Mouse (Mus musculus) lung, postnatal 25 days (tissue): ENCODE measurements at regions not wholly inside any gene's neighbourhood (a gene's known extent, or its start where the extent isn't known, plus 50 kb on each side); places are given as distances from the start of the nearest gene placed in this dataset.

ENCODE experiments used
- DNase-seq: peaks from one replicate; pipeline ENCODE4 v3.0.0; 2022; ENCODE audit warnings: low spot score

DNA sequence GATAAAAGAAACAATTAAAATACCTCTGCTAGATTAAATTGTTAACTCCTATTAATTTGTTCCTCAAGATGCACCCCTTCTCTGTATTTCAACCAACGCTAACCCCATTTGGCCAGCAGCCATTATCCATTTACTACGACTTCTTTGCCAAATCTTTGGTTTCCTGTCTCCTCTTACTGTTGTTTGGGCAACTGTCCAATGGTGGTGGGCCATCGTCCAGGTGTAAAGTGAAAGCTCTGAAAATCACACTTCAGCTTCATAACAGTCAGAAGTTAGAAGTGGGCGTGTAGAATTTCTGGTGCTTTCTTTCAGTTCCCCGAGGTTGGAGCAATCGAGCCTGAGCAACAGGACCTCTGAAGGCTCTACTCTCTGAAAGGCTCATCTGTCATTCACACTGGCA lies 66.8 kb upstream of the Zbtb20 start:
- DNase-seq = no peak

GRCm38 (mm10) chr16:42807536-42807935 lies 68.1 kb upstream of the Zbtb20 start:
- no peak for DNase-seq

DNA sequence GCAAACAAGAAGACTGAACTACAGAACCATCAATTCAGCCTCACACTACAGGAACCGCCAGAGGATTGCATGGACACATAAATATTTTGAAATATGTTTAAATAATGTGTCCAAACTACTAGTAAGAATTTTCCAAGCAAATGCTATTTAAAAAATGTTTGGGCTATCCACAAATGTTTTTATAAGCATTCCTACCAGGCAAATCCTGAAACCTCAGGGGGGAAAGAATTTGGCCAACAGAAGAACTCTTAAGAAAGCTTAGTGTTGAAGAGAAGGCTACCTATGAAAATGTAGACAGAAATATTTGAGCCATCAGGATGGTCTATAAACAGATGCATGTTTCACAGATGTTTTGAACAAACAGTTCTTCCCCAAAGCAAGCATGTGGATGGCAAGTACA lies 72.1 kb upstream of the Zbtb20 start:
- no peak for DNase-seq

GRCm38 (mm10) chr16:42792571-42792970 lies 83.1 kb upstream of the Zbtb20 start:
- DNase-seq = no peak

DNA sequence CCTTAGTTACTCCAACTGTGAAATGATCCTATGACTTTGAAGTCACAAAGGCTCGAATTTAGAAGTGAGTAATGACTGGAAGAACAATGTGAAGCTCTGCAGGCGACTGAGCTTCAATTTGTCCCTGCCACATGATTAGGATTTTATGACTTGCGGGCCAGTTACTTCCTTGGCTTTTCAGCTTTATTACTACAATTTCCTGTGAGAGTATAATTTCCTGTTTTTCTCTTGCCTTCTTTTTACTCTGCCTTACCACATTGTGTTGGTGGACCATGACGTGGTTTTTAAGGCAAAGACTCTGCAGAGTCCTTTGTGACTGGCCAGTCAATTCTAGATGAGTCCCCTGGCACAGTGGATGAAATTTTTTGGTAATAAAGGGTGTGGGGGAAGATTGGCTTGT lies 91.0 kb upstream of the Zbtb20 start:
- DNase-seq = no peak

- DNase-seq = no peak
Observed at GRCm38 (mm10) chr16:42784031-42784430, 91.7 kb upstream of the Zbtb20 start.

DNA sequence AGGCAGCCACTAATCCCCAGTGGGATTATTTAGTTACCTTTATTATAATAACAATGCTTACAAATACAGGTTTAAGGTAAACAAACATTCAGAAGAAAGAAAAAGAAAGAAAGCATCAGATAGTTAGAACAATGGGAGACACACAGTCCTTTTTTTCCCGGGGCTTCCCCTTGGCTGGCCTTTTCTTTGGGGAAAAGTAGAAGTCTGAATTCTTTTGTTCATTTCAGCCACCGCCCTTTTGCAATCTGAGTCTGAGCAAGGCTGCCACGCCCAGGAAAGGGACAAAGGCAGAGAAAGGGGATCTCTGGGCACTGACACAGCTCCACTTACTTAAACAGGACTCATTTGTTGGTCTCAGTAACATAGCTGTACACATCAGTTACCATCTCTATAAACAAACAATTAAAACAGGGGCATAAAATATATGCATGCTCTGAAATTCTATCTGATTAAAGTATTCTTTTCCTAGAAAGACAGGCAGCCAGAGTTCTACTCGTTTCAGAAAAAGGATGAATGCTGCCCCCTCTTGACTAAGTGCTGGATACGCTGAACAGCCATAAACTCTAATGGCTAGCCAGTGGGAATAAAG lies 93.5 kb upstream of the Zbtb20 start:
- DNase-seq = peak; percentile 53

DNA sequence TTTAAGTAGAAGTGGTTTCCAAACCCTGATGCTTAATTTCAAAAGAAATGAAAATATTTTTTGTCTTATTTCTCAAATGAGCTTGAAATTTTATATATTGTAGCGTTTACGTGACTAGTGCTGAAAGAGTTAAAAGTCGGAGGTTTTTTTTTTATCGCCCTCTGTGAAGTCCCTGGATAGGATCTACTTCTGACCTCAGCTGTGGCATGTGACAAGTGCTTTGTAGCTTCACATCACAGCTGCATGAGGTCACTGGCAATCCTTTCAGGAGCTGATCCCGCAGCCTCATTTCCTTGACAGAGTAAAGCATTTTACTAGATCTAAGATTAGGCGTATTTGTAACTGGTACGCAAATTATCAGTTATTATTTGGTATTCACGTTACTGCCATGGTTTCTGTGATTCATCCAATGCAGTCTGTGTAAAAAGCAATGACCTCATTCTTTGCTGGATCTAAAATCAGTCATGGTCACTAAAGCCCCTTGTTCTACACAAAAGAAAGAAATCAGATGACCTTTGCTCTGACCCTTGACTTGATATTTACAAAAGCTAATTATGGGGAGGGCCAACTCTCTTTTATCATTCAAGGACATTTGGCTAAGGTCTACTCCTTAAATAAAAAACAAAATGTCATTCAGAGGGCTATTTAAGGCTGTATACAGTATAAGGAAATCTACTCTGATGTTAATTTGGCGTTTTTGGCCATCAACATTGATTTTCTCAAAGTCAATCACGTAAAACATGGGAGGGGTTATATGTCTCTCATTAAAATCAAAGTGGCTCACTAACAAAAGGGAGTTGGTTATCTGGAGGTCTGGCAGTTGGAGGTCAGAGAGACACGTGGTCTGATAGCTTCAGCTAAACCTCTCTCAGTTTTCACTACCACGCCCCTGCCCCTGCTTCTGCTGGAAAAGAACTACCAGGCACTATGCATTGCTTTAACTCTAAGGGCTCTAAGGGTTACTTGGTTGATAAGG lies 94.3 kb upstream of the Zbtb20 start:
- DNase-seq = no peak

DNA sequence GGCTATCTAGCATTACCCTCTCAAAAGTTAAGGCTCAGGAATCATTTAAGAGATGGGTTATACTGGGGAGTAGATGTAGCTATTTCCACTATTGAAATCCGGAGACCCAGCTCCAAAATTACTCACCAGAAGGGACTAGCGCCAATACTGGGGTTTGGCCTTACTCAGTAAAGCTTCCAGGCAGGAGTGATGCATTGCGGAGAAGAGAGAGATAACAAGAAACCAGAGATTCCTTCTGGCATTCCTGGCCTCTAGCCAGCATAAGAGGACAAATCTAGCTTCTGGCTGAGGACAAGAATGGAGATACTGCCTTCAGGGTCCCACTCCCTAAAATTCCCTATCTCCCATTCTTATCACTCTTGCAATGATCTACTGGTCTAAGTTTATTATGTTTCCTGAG lies 95.7 kb upstream of the Zbtb20 start:
- DNase-seq = no peak

- peak; percentile 23 for DNase-seq
Observed at GRCm38 (mm10) chr16:42772640-42773039, 103.0 kb upstream of the Zbtb20 start.

DNA sequence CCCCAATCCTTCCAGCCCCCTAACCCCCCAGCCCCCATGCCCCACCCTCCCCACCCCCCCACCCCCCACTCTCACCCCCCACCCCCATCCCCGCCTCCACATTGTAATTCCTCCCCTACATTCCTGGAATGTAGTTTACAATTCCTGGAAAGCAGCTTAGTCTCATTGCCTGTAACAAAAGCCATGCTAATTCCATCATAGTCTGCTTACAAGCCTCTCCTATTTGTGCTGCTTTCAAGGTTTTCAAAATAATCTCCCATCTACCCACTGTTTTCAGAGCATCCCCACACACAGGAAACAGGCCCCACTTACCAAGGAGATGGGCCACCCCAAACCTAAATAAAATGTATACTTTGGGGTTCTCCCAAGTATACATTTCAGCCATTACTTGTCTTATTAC lies 105.5 kb upstream of the Zbtb20 start:
- no peak for DNase-seq

DNA sequence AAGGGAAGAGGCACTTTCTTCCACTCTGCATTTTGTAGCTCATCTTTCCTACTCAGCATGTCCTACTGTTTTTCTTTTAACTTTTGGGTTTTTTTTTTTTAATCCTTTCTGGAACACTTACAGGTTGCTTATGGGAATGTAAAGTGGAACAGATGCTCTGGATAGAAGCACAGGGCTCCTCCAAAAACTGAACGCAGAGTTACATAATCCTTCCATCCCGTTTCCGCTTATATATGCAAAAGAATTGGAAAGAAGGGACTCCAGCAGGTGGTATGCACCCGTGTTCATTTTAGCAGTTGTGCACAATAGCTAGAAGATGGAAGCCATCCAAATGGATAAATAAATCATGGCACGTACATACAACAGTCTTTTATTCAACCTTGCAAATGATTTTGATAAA lies 127.0 kb upstream of the Zbtb20 start:
- DNase-seq = no peak

- no peak for DNase-seq
Observed at GRCm38 (mm10) chr16:42745943-42746675, 129.6 kb upstream of the Zbtb20 start.

- no peak for DNase-seq
Observed at GRCm38 (mm10) chr16:42743538-42743937, 132.1 kb upstream of the Zbtb20 start.

GRCm38 (mm10) chr16:42743120-42743519 lies 132.6 kb upstream of the Zbtb20 start:
- no peak for DNase-seq

DNA sequence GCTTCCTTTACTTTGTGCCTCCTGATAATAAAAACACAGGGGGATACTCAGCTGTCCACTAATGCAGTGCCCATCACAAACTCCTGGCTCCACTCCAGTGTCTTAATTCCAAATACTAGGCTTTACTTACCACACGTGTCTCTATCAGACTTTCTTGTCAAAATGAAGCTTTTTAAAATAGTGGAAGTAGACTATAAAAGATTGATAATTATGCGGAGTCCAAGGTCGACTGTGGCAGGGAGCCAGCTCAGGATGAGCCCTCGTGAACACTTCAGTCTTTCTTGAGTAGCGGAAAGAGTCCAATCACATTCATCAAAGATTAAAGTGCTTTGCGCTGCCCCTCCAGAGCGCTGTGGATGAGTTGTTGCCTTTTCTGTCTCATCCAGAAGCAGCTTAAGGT lies 147.9 kb upstream of the Zbtb20 start:
- no peak for DNase-seq

GRCm38 (mm10) chr16:42719915-42720314 lies 155.8 kb upstream of the Zbtb20 start:
- no peak for DNase-seq

DNA sequence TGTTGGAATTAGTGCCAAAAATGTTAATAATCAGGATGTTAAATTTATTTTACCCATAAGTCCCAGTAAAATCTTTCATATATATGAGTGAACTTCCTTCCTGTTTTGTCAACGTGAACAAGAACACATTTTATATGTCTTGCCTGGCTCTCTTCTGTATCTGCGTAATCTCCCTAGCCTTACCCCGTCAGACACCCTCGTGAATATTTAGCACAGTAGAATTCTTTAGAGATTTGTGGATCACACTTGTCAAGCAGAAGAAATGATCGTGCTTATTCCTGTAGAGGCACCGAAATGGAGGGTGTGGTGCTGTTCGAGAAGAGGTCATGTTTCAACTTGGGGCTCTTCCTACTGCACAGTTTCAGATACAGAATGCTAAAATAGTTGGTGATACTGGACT lies 157.2 kb upstream of the Zbtb20 start:
- no peak for DNase-seq

GRCm38 (mm10) chr16:42717828-42718412 lies 157.8 kb upstream of the Zbtb20 start:
- no peak for DNase-seq

- no peak for DNase-seq
Observed at GRCm38 (mm10) chr16:42717075-42717827, 158.4 kb upstream of the Zbtb20 start.

DNA sequence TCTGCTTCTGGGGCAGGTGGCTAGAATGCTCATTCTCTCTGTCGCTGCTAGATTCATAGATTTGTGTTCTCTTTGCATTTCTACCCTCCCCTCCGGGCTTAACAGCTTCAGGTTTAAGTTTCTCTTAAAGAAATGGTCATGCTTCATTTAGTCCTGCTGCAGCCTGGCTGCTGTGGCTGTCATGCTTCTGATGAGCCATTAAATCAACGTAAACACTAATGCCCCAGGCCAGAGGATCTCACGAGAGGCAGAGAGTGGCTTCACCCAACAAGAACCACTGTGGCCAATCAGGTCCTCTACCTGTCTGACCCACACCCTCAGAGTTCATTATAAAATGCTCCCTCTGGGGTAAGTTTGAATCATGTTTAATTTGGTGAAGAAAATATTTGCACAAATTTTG lies 173.0 kb upstream of the Zbtb20 start:
- no peak for DNase-seq

DNA sequence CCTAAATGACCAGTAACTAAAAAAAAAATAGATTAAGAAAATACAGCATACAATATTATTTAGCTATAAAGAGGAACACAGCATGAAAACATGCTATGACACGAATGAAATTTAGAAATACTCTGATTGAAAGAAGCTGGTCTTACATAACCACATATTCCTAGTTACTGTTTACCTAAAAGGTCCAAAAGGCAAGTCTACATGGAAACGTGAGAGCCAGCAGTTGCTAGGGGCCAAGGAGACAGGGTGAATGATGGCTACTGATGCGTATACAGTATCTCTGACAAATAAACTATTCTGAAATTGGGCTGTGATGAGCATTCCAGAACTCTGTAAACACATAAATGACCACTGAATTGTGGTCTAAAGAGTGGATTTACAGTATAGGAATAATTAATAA lies 194.5 kb upstream of the Zbtb20 start:
- no peak for DNase-seq
